8 mouse cellular contexts compared by ENCODE assay signal in genomic region chr12:83301616-83302319, GRCm38 (mm10).
A peak's percentile ranks its signal among the peaks of the same experiment; 100 is the strongest.
DNase-seq lines count a peak whose midpoint lies in the region; TF ChIP-seq lines count a peak whose summit lies in the region.

No protein-coding gene starts in this region.

- H3K27ac ChIP-seq in layer of hippocampus, adult 2 months: peak overlapping the region; percentile 75
- H3K27ac ChIP-seq in olfactory bulb, adult 2 months (ENCODE audit: insufficient read depth, low read depth, low read length): peak overlapping the region; percentile 53

- peaks cover 22% of the 10 kb centered on the region for H3K4me1 ChIP-seq in olfactory bulb, adult 2 months (ENCODE audit: control insufficient read depth, insufficient read depth, low read length)

- DNase-seq in layer of hippocampus, adult 2 months (ENCODE audit: low spot score in 2 of 2): peak in 1 of 2 experiments; percentile 18
- DNase-seq in layer of hippocampus, adult 18-20 months (ENCODE audit: low spot score in 2 of 2): no peak
- peak; percentile 73 for DNase-seq in gastrocnemius, adult 18-20 months (ENCODE audit: low spot score)
- peak; percentile 57 for DNase-seq in kidney, adult 18-20 months
- no peak for DNase-seq in layer of hippocampus, postnatal 25 days (ENCODE audit: extremely low spot score in 1 of 2, low spot score in 1 of 2)
- no peak for DNase-seq in thymus, adult 18-20 months
- no peak for DNase-seq in yolk sac, embryonic 10.5 days (ENCODE audit: low spot score)

- H3K4me3 ChIP-seq in layer of hippocampus, adult 2 months: no peak overlapping the region
- H3K4me3 ChIP-seq in olfactory bulb, adult 2 months (ENCODE audit: insufficient read depth, low read depth, low read length): no peak overlapping the region

- WGBS in olfactory bulb, adult 2 months: 68% methylated on average over 18 of the region's 18 CpGs

- TF ChIP-seq POLR2A in olfactory bulb, adult 2 months (IDR thresholded peaks at IDR 0.05; ENCODE audit: insufficient read depth, low read depth, low read length): no peak

- no peak for TF ChIP-seq CTCF in layer of hippocampus, adult 2 months (conservative IDR thresholded peaks at IDR 0.05)
- TF ChIP-seq CTCF in olfactory bulb, adult 2 months (IDR thresholded peaks at IDR 0.05; ENCODE audit: insufficient read depth, low read depth, low read length): no peak

Comparison
In these comparisons a context has a peak if more than half of its experiments do, and no peak if none do; other contexts are left out.
1. DNase-seq: peak in gastrocnemius, adult 18-20 months (single experiment) and kidney, adult 18-20 months (single experiment); none in layer of hippocampus, adult 18-20 months (0 of 2), layer of hippocampus, postnatal 25 days (0 of 2), thymus, adult 18-20 months (0 of 2) and yolk sac, embryonic 10.5 days (single experiment).